Mouse (Mus musculus) embryo, embryonic 9.5 days (tissue): ENCODE data around the gene Pp2d1.
"Not testable (repeated sequence)": the region's sequence is repeated elsewhere in the genome, so short reads cannot be mapped to it uniquely, and the experiment has no call there.

ENCODE experiments used
- DNase-seq: peaks from one replicate; pipeline ENCODE4 v3.0.0-alpha.2; 2017; ENCODE audit errors: extremely low spot score

The Pp2d1 gene

DNA sequence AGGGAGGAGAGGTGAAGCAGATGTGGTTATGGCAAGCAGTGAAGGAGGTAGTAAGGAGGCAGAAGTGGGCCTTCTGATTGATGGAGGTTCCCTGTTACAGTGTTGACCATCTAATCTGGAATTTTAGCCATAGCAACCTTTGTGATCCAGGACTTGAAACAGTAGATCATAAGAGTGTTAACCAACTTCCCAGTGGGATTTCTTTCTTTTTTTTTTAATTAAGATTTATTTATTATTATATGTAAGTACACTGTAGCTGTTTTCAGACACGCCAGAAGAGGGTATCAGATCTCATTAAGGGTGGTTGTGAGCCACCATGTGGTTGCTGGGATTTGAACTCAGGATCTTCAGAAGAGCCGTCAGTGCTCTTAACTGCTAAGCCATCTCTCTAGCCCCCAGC is at the start of gene Pp2d1:
Gene Pp2d1, minus strand, starts transcription at position 101 of the 400 bp plus-strand sequence.
- DNase-seq: not testable (repeated sequence)

DNA sequence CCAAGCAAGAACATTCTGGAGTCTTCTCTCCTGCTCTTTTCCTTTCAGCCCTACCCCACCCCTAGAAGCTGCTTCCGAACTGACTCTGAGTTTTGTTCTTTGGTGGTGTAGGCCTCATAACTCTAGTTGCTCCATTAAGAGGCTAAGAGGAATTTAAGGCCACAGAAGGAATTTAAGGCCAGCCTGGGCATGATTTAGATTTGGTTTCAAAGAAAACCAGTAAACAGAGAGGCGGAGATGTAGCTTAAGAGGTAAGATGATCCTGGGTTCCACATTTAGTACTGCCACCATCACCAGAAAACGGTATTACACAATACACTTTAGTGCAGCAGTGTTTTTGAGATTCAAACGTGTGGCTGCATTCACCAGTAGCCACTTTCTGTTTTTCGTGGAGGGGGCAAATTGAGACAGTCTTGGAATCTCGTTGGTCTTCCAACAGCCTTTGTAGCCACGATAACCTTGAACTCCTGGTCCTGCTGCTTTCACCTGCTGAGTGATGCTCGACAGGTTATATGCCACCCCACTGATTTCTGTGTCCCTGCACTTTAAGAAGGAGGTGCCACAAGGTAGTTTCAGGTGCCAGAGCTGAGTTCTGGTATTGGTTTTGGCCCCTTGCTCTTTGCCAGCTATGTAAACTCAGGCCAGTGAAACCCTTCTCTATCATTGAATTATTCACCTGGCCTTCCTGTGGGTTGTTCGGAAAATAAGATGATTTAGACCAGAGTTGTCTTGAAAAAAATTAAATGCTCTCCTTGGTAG is 49.0 kb upstream of the Pp2d1 start:
- no peak for DNase-seq

DNA sequence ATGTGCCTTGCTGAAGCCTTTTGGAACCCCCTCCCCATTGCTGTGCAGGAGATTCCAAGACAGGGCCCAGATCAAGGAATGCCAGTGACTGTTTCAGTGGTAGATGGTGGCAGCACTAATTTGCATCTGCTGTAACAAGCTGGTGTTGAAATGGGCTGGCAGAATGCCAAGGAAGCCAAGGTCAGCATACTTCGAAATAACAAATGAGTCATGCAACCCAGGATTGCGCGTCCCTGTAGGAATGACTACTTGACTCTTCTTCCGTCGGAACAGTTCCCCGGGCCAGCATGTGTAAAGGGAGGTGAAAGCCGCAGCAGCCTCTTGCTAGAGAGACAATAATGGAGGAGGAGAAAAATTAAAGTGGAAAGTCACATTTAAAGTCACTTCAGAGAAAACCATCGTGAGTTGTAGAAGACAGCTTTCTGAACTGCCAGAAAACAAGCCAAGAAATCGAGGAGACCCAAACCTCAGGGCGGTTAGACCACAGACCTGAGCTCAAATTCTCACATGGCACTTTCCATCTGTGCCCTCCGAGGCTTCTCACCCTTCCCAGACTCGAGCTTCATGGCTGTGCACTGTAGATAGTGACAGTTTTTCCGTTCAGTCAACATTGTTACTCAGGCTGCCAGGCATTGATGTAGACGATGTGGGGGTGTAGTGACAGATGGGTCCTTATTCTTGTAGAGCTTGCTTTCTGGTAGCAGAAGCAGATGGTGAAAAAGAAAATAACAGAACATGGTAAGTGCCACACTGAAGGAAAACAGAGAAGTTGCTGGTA is 48.0 kb upstream of the Pp2d1 start:
- no peak for DNase-seq

DNA sequence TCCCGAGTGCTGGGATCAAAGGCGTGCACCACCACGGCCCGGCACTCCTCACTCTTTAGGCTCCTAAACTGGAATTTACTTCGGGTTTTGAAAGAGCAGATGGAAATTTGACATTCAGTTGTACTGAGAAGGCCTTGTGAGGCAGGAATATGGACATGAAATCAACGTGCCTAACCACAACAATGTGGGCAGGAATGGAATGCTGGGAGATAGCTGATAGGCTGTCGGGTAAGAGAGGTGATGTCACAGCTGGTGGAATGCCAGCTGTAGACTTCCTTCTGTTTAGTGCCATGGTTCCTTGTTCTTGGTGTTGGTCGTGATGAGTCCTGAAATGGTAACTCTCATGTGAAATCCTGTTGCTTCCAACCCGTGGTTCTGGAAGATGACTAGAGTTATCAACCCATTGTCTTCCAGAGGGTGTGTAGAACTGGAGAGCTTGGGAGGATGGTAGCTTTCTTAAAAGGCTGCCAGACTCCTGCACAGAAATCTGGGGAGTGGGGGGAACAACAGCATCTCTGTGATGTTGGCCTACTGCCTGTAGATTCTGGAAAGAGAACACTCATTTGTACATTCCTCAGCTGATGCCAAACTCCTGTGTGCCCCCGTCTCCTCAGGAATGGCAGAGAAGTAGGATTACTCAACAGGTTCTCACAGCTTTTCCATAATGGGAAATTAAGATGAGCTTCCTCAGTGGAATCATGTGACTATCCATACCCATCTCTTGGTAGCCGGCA is 44.8 kb upstream of the Pp2d1 start:
- no peak for DNase-seq

DNA sequence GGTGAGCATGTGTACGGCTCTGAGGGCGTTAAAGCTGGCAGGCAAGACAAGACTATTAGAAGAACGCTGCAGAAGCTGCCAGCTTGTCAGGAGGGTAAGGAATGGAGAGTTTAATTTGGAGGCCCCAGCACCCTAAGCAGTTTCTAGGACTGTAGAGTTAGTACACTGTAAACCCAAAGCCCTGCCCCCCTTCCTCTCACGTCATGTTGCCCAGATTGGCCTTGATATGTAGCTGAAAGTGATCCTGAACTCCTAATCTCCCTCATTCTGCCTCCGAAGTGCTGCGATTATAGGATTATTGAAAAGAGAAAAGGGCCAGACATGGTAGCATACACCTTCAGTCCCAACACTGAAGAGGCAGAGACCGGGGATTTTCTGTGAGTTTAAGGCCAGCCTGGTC is 43.6 kb upstream of the Pp2d1 start:
- no peak for DNase-seq

DNA sequence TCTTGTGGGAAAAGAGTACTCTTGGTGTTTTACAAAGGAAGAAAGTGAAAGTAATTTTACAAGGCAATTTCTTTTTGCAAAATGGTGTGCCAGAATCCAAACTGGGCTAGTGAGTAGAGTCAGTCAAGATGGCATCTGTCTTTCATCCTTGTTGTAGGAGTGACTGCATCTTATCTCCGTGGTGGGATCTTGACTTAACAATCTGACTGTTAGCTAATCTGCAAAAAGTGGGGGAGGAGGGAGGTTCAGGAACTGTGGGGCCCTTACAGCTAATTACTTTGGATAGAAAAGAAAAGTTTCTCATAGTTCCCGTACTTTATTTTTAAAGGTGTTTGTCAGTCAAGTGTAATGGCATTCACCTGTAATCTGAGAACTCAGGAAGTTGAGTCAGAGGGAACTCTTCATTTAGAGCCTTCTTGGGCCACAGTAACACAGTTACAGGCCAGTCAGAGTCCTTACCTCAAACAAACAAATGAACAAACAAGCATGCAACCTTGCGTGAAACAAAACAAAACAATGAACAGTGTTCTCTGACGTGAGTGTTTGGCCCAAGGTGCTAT is 42.9 kb upstream of the Pp2d1 start:
- DNase-seq: no peak

DNA sequence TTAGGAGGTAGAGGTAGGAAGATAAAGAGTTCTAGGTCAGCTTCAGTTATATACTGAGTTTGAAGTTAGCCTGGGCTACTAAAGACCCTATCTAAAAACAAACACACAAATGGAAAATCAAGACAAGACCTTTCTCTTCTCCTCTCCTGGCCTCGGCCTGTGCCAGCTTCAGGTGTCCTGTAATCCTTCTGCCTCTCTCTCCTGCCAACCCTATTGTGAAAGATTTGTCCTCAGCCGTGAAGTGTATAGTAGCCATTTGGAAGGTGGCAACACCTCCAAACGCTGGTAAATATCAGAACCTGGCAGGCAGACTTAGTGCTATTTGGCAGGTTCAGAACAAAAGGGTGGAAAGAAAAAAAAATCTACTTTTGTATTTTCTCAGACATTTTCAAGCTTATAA is 41.0 kb upstream of the Pp2d1 start:
- no peak for DNase-seq

DNA sequence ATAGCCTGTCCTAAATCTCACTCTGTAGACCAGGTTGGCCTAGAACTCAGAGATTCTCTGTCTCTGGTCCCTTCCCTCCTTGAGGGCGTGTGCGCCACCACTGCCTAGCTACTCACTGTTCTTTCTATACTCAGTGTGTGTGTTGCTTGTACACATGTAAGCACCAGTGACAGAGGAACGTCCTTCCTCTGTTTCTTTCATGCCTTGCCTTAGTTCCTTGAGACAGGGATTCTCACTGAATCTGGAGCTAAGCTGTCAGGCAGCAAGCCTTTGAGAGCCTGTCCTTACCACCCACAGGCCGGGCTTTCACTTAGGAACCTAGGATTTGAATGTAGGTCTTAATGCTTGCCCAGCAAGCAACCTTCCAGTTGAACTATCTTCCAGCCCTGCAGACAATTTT is 40.4 kb upstream of the Pp2d1 start:
- no peak for DNase-seq

DNA sequence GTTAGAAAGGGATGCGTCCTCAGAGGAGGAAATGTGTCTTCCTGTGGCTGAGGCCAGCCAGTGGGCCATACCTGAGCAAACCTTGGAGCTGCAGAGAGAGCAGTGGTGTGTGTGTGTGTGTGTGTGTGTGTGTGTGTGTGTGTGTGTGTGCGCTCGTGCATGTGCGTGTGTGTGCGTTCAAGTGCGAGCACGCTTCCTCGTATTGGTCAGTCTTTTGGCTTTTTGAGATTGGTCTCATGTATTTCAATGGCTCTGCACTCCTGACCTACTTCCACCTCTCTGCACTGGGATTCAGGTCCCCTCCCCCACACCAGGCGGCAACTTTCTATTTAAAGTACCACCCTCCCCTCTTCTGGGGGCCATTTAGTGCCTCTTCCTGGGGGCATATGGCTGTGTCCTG is 39.5 kb upstream of the Pp2d1 start:
- DNase-seq: no peak

DNA sequence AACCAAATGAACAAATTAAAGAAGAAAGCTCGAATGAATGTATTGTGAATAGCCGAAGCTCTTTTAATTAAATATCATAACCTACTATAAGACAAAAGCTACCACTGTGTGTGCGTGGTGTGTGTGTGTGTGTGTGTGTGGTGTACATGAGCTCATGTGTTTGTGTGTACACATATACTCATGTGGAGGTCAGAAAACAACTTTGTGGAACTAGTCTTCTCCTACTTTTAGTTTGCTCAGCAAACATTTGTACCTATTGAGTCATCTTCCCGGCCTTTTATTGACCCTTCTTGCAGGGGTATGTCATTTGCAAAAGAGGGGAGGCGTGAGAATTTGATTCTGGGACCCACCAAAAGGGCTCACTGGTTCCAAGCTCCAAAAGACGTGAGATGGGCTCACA is 39.0 kb upstream of the Pp2d1 start:
- DNase-seq: no peak

DNA sequence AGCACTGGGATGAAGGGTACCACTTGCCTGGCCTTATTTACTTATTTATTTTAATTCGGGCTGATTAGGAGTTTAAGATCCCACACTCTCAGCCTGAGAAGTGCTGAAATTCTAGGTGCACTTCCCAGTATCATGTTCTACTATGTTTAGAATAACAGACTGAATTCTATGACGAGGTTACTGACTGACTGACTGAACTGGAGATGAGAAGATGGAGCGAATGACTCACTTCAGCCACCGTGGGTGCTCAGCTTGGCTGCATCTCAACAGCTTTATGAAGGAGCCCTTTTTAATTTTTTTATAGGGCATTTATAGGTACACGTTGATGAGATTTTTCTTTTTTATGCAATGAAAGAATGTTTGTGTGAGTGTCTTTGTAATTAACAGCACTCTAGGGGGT is 38.5 kb upstream of the Pp2d1 start:
- DNase-seq: no peak

DNA sequence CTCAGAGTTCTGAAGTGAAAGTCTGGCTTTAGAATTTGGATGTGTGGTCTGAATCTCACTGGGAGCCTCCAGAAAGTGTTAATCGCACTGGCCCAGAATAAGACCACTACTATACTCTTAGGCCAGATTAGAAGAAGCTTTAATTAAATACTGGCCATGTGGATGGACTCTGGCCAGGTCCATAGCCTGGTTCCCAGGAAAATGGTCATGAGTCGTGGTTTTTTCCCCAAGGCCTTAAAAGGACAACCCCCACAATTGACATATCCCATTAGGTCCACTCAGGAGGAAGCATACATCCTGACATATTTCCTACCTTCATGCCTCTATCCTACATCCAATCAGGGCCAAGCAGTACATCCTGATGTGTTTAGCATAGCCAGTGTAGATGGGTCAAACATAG is 37.9 kb upstream of the Pp2d1 start:
- DNase-seq: no peak

DNA sequence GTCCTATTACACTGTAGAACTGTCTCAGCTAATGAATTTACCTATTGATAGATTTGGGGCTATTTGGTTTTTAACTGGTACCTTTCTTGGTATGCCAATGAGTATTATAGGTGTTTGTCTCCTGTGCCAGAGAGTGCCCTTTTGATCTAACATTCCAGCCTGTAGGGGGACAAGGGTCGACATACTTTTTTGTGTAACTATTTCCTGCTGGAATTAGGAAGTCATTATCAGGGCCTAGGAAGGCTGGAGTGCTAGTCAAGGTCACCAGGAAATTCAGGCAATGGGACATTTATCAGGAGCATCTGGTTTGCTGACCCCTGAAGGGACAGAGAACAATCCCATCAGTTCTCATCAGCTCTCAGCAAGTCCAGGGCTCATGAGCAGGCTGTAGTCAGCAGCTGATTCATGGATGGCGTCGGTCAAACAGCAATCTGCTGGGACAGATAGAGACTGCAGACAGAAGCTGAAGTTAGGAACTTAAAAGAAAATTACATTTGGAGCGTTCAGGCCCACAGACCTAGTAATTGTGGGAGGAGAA is 33.8 kb upstream of the Pp2d1 start:
- DNase-seq: no peak

DNA sequence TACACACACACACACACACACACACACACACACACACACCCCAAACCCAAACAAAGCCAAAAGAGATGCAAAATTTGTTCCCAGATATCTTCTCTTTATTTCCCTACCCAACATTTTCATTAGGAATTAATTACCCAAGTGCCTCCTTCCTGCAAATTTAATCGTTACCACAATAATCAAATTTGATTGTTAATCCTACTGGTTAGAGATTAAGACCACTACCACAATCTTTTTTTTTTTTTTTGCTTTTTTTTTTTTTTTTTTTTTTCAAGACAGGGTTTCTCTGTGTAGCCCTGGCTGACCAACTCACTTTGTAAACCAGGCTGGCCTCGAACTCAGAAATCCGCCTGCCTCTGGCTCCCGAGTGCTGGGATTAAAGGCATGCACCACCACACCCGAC is 31.7 kb upstream of the Pp2d1 start:
- DNase-seq: not testable (repeated sequence)

DNA sequence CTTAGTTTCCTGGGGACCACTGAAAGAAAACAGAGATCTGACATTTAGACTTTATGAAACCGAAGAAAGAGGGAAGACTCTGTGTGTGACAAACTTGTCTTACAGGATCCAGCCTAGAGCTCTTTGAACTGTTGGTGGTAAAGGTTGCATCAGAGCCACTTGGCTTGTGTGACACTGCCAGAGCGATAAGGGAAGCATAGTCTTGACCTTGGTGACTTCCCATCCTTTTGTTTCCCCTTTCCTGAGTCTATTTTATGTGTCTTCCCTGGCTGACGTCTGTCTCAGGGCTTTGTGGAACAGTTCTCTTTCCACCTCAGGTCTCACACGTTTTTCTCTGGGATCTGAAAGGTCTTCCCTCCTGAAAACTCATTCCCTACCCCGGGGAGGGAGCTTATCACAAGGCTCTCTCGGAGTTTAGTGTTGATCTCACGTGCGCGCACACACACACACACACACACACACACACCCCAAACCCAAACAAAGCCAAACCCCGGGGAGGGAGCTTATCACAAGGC is 31.2 kb upstream of the Pp2d1 start:
- DNase-seq: no peak

DNA sequence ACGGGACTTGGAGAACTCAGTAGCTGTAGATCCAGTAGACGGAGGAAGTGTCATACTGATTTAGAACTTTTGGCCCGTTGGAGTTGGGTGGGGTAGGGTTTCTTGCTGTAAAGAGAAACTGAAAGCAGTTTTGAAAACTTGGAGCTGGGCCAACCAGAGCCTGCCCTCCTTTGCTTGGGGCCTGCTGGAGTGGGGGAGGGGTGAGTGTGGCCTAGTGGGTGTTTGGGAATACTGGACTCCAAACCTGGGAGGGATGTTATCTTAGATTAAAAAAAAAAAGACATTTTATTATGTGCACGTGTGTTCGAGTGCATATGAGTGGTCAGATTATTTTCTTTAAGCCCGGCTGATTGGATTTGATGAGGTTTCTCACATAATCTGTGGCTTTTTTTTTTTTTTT is 30.6 kb upstream of the Pp2d1 start:
- no peak for DNase-seq

DNA sequence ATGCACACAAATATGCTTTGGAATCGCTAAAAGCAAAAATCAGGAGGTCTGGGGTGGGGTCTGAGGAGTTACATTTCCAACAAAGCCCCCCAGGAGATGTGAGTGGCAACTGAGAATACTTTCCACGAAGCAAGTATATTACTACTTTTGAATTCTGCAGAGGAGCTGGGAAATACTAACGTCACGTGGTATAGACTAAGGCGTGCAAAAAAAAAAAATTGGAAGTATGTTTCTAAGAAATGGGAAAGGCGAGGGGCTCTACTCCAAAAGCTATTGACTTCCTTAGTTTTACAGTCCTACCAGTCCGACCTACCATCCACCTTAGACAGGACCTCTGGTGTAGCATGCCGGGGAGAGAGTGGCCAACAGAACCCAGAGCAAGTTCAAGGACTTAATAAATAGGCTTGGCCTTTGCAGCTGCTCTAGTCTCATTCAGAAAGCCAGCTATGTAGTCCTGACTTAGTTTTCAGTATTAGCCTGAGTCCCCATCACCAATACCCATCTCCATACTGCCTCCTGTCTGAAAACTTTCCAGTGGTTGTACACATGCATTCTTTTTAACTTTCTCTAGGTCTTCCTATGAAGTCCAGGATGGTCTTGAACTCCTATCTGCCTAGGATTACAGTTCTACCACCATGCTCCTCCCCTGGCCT is 29.6 kb upstream of the Pp2d1 start:
- DNase-seq: no peak

DNA sequence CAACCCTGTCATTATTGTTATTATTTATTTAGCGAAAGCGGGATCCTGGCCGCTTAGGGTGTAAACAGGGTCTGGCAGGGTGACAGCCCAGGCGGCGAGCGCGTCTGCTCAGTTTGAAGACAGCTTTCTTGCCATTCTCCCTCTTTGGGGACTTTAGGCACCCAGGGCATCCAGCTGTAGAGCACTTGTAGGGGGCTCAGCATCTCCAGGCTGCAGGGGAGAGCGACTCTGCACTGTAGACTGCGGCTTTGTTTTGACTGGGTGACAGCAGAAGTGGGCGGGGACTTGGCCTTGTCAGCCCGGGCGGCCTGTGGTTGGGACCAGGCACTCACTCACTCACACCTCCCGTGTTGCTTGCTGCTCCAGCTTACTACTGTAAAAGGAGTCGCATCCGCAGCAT is 28.9 kb upstream of the Pp2d1 start:
- DNase-seq: peak; percentile 73

DNA sequence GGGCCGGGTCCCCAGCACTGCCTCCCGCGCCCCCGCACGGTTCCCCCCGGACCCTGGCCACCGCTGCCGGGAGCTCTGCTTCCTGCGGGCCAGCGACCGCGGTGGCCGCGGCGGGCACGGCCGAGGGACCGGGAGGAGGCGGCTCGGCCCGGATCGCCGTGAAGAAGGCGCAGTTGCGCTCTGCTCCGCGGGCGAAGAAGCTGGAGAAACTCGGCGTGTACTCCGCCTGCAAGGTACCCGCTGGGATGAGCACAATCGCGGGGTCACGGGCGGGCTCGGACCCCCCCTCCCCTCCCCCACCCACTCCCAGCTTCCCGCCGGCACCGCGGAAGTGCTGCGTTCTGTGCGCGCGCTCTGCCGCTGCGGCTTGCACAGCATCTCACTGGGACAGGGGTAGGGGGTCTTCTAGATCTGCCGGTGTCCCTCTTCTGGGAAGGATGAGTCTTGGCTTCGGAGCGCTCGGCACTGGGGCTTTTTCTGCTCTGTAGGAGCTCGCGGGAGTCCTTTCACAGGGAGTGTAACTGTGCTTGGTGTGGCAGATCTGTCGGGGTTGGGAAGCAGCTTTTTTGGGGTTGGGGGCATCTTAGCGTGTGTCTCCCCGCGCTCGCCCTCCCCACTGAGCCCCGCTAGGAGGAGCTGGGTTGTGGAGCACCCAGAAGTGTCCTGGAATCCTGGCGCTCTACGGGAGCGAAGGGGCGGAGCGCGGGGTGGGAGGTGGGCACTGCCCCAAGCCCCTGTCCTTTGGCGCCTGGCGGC is 28.3 kb upstream of the Pp2d1 start:
- DNase-seq: peak; percentile 70

DNA sequence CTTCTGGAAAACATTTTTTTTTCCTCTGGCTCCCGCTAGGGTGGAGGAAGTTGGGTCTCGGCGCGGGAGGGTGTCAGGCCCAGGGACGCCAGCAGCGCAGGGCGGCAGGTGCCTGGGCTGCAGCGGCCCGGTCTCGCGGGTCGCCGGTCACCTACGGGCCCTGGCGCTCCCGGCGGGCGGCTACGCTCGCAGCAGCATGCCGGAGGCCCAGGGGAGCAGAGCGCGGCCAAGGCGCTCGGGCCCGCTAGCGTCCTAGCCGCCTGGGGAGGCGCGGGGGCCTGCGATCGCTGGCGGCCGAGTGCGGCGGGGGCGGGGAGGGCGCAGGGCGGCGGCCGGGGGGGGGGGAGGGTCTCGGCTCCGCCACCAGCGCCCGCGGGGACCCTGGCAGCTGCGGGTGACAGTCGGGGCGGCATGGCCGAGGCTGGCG is 27.7 kb upstream of the Pp2d1 start:
- peak; percentile 66 for DNase-seq
